Mouse (Mus musculus): Measurements from ENCODE around the gene Ralgps1.

- TF ChIP-seq CTCF (IDR thresholded peaks at IDR 0.05; ENCODE audit: low read depth): no peak
- TF ChIP-seq EP300 (optimal IDR thresholded peaks at IDR 0.05): no peak
These were observed 42.7 kb upstream of the Ralgps1 start for GRCm38 (mm10) chr2:33414019-33414418.
